Mouse (Mus musculus) bone marrow, adult 2 months (tissue): ENCODE data around the gene Depdc5. TPM values are rescaled to one million over a fixed set of nuclear protein-coding genes. Genes with fewer than 3 reads are reported as not detected.

Experiments used
- H3K27ac ChIP-seq: fragments of 200-500 bp; 2 replicates; pipeline ENCODE4 v1.5.1; 2012; ENCODE audit warnings: low read depth, mild to moderate bottlenecking, control low read depth, inconsistent platforms, low read length; ENCODE audit not compliant: control insufficient read depth, poor library complexity, insufficient read depth
- H3K4me1 ChIP-seq: fragments of 200-500 bp; 2 replicates; pipeline ENCODE4 v1.6.1; 2011; ENCODE audit warnings: low read length; ENCODE audit not compliant: control insufficient read depth, insufficient read depth
- H3K4me3 ChIP-seq: fragments of 200-500 bp; replicated peaks from 2 replicates; pipeline ENCODE3; 2011; ENCODE audit warnings: mild to moderate bottlenecking, low read depth, low read length, control low read depth; ENCODE audit not compliant: control insufficient read depth
- CTCF ChIP-seq: fragments of 200-500 bp; IDR thresholded peaks from 2 replicates; pipeline ENCODE4 v1.5.1; 2011; ENCODE audit warnings: low read length, control low read depth; ENCODE audit not compliant: control insufficient read depth, insufficient read depth
- POLR2A ChIP-seq: fragments of 200-500 bp; IDR thresholded peaks from 2 replicates; pipeline ENCODE4 v1.6.1; 2011; ENCODE audit warnings: low read depth, mild to moderate bottlenecking, control low read depth, low read length, borderline replicate concordance; ENCODE audit not compliant: control insufficient read depth
- WGBS: fragments of 180-500 bp; shearing (Covaris S2); methylation state at CpG from one replicate; pipeline ENCODE4 v1.1.7; 2018; 5-methylcytosine and 5-hydroxymethylcytosine counted together
- polyA plus RNA-seq: library from polyadenylated mRNA; stranded (reverse); fragments of >200 nt; gene quantifications from 2 replicates; pipeline ENCODE4 v1.2.4, GENCODE M21; 2011; ENCODE audit warnings: low replicate concordance; ENCODE audit not compliant: missing spikeins, insufficient read depth, insufficient read length

Depdc5 gene
- polyA plus RNA-seq, 1 experiment, result 26.8 TPM

- no peaks in the 10 kb centered on the region for H3K4me1 ChIP-seq
- 70% methylated on average over 2 of the region's 2 CpGs for WGBS
- no peak overlapping the region for H3K27ac ChIP-seq
- TF ChIP-seq CTCF, result peak; percentile 63
- no peak for TF ChIP-seq POLR2A
- H3K4me3 ChIP-seq, result no peak overlapping the region
Observed at GRCm38 (mm10) chr5:32934654-32935053, 71.2 kb downstream of the Depdc5 start.

GRCm38 (mm10) chr5:32940586-32940985, 77.1 kb downstream of the Depdc5 start:
- TF ChIP-seq POLR2A, result no peak
- 55% methylated on average over 7 of the region's 7 CpGs for WGBS
- Histone ChIP-seq H3K4me3 (no peak overlapping the region), H3K27ac (no peak overlapping the region), H3K4me1 (no peaks in the 10 kb centered on the region)

DNA sequence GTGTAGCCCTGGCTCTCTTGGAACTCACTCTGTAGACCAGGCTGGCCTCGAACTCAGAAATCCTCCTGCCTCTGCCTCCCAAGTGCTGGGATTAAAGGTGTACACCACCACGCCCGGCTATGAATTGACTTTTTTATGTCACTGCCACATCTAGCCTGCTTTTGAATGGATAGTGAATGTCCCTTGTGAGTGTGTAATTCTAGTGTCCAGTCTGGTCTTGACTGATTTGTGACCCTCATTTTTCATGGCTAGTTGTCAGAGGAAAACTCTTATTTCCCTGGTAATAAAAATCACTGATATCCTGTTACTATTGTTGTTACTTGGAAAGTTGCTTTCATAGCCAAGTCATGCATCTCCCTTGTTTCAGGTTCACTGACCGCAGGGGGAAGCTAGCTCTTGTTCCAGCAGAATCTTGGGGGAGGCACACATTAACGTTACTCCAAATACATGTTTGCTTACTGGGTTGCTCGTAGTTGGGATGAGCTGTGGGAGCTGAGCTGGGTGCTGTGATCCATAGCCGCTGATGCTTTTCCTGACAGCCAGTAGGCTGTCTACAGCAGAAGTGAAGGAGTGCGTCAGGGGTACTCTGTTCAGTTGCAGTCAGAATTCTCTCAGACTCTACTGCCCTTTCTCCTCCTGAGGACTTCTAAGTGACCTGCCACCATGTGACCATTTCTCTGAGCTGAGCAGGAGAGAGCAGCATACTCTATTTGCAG, 77.9 kb downstream of the Depdc5 start:
- H3K27ac ChIP-seq, result no peak overlapping the region
- TF ChIP-seq CTCF, result no peak
- TF ChIP-seq POLR2A, result no peak
- WGBS, result 91% methylated on average over 8 of the region's 8 CpGs
- H3K4me3 ChIP-seq, result no peak overlapping the region
- H3K4me1 ChIP-seq, result no peaks in the 10 kb centered on the region

GRCm38 (mm10) chr5:32950077-32950476, 86.6 kb downstream of the Depdc5 start:
- Histone ChIP-seq H3K4me1 (no peaks in the 10 kb centered on the region), H3K4me3 (no peak overlapping the region), H3K27ac (peak overlapping the region; percentile 38; the same call in 1 of the 2 replicates)
- TF ChIP-seq CTCF (no peak), POLR2A (no peak)
- WGBS, result 75% methylated on average over 6 of the region's 6 CpGs

GRCm38 (mm10) chr5:32950702-32951274, 87.3 kb downstream of the Depdc5 start:
- Histone ChIP-seq H3K4me3 (no peak overlapping the region), H3K4me1 (no peaks in the 10 kb centered on the region), H3K27ac (peak overlapping the region; percentile 38; the same call in 1 of the 2 replicates)
- 26% methylated on average over 3 of the region's 3 CpGs for WGBS
- TF ChIP-seq POLR2A, result no peak
- no peak for TF ChIP-seq CTCF

DNA sequence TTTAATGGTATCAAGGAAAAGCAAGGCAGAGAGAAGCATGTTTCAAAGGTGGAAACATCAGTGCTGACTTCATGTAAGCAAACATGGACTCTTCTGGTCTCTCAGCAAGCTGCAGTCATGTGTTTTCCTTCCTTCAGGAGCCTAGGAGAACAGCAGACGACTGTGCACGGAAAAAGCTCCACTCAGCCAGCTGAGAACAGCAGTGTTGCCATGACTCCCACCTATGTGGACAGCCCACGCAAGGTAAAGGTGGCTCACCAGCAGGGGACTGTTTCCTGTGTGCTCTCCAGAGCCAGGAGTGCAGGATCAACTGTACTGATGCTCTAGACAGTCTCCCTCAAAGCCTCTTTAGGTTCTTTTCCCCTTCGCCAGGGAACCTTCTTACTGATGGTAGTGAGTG, 92.2 kb downstream of the Depdc5 start:
- Histone ChIP-seq H3K27ac (no peak overlapping the region), H3K4me3 (no peak overlapping the region), H3K4me1 (no peaks in the 10 kb centered on the region)
- 86% methylated on average over 4 of the region's 4 CpGs for WGBS
- TF ChIP-seq CTCF, result no peak
- TF ChIP-seq POLR2A, result no peak

GRCm38 (mm10) chr5:32961616-32962015, 98.1 kb downstream of the Depdc5 start:
- no peak overlapping the region for H3K4me3 ChIP-seq
- TF ChIP-seq POLR2A (no peak), CTCF (no peak)
- H3K27ac ChIP-seq, result no peak overlapping the region
- no peaks in the 10 kb centered on the region; the same call in 1 of the 2 replicates for H3K4me1 ChIP-seq
- WGBS, result 80% methylated on average over 3 of the region's 3 CpGs

DNA sequence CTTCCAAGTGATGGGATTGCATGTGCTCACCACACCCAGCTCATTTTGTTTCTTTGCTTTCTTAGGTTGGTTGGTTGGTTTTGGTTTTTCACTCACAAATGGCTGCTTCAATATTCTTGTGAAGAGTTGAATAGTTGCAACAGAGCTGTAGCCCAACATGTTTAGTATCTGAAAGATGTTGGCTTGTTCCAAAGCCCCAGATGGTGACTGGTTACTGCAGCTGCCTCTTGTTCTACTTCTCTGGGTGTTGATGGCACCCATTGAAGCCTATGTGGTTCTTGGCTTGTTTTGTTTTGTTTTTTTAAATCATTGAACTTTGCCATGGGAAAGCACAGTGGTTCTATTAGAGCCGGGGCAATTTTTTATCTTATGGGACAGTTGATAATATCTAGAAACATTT, 99.1 kb downstream of the Depdc5 start:
- 71% methylated on average over 1 of the region's 1 CpGs for WGBS
- Histone ChIP-seq H3K4me1 (no peaks in the 10 kb centered on the region; the same call in 1 of the 2 replicates), H3K4me3 (no peak overlapping the region), H3K27ac (no peak overlapping the region)
- TF ChIP-seq CTCF (no peak), POLR2A (no peak)

GRCm38 (mm10) chr5:32976541-32976940, 113.0 kb downstream of the Depdc5 start:
- TF ChIP-seq POLR2A (no peak), CTCF (no peak)
- 36% methylated on average over 4 of the region's 4 CpGs for WGBS
- H3K4me1 ChIP-seq, result no peaks in the 10 kb centered on the region; the same call in 1 of the 2 replicates
- no peak overlapping the region for H3K27ac ChIP-seq
- H3K4me3 ChIP-seq, result no peak overlapping the region
